Mouse (Mus musculus): ENCODE measurements around the gene Cmtm4.

Cmtm4 gene

GRCm38 (mm10) chr8:104395703-104396357, at the start of gene Cmtm4:
Cmtm4 (minus strand) TSS chr8:104395807.
- no peak for DNase-seq (ENCODE audit: low read depth)

GRCm38 (mm10) chr8:104445248-104445647, 49.6 kb upstream of the Cmtm4 start:
- no peak for DNase-seq (ENCODE audit: low read depth)

DNA sequence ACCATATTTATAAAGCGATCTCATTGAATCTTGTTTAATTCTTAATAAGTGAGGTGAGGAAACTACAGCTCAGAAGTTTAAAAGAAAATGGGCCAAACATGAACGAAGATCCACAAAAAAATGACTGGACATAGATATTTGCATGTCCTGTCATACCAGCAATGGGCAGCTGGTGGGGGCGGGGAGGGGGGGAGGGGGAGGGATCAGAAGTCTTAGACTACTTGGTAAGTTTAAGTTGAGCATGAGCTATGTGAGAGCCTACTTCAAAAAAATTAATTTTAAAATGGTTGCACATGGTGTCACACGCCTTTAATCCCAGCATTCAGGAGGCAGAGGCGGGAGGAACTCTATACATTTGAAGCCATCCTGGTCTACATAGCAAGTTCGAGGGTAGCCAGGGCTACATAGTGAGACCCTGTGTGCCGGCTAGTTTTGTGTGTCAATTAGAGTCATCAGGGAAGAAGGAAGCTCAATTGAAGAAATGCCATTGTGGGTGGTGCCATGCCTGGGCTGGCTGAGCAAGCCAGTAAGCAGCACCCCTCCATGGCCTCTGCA, 47.6 kb upstream of the Cmtm4 start:
- DNase-seq (ENCODE audit: low read depth), result no peak

- peak; percentile 78 for DNase-seq (ENCODE audit: low read depth)
These were observed 46.9 kb upstream of the Cmtm4 start, which contains the start of gene Dync1li2 for GRCm38 (mm10) chr8:104442299-104443124. Dync1li2 (minus strand) TSS chr8:104443047.

DNA sequence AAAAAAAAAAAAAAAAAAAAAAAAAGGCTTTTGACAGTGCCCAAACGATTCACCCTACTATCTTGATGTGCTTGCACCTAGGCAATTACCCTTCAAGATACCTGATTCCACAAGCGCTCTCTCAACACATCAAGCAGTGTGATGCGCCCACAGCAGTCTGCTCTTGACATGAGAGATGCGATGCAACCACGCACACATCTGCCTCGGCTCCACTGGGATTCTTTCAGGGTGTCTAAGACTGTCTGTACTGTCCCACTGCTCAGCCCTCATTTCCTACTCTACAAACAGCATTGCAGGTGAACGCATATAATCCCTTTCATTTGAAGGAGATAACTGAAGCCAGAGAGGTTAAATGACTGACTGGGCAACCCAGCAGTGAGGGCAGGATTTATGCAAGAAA, 46.0 kb upstream of the Cmtm4 start:
- DNase-seq (ENCODE audit: low read depth), result no peak

- DNase-seq (ENCODE audit: low read depth), result no peak
These were observed 43.9 kb upstream of the Cmtm4 start for GRCm38 (mm10) chr8:104439461-104439860.

- no peak for DNase-seq (ENCODE audit: low read depth)
These were observed 42.0 kb upstream of the Cmtm4 start for GRCm38 (mm10) chr8:104437494-104438135.

GRCm38 (mm10) chr8:104436591-104436990, 41.0 kb upstream of the Cmtm4 start:
- no peak for DNase-seq (ENCODE audit: low read depth)

DNA sequence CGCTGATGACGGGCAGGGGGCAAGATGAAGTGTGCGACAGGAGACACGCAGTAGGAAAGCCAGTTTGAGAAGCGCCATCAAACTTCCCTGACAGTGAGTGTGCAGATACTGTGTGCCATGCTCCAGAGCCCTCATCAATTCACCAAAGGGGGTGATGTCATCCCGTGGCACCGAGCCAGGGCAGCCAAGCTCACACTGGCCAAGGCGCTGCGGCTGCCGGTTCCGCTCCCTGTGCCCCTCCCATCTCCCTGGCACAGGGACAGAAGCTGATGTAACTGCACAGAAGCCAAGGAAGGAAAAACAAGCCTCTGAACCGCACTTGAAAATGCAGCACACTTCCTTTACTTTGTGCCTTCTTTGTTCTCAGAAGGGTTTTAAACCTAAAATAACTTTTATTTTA, 40.4 kb upstream of the Cmtm4 start:
- DNase-seq (ENCODE audit: low read depth), result no peak

- no peak for DNase-seq (ENCODE audit: low read depth)
These were observed 39.3 kb upstream of the Cmtm4 start for GRCm38 (mm10) chr8:104434826-104435354.

DNA sequence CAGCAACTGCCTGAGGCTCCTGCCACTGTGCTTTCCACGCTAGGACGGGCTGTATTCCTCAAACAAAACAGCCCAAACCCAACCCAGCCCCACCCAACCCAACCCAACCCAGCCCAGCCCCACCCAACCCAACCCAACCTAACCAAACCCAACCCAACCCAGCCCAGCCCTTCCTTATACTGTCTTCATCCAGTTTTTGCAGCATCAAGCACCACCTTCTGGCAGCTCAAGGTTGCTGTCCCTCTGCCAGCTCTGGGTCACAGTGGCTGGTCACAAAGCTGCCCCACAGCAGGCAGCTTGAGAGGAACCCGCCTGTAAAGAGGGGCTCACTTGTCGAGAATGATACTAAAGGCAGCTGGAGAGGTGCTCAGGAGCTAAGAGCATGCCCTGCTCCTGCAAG, 38.7 kb upstream of the Cmtm4 start:
- no peak for DNase-seq (ENCODE audit: low read depth)

DNA sequence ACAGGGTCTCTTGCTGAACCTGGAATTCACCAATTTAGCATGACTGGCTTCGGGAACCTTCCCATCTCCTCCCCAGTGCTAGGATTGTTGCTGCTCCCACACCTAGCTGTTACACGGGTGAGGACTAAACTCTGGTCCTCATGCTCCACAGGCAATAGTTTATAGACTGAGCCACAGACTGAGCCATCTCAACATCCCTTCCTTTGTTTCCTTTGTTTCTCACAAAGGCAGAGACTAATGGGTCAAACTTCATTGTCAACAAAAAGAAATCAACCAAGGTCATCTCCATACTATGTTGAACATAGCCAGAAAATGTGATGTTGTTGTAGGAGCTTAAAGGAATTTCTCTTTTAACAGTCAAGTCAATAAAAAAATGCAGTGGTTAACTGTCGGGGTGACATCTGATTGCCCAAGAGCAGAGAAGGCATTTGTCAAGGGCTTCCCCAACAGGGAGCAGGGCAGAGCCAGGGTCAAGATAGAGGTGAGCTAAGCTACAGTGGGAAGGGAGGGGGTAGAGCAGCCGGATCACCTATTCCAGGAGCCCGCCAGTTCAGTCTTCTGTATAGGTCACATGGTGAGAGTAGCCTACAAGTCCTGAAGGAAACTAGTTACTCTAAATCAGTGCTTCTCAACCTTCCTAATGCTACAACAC, 37.7 kb upstream of the Cmtm4 start:
- no peak for DNase-seq (ENCODE audit: low read depth)

DNA sequence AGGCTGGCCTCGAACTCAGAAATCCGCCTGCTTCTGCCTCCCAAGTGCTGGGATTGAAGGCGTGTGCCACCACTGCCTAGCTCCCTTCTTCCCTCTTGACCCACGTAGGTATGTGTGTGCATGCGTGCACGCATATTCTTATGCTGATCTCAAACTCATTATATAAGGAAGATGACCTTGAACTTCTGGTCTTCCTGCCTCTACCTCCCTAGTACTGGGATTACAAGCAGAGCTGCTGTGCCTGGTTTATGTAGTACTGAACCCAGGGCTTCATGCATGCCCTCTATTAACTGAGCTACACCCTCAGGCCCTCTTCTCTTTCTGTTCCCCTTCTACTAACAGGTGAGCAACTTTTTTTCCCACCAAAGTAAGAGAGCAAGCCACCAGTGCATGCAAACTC, 37.0 kb upstream of the Cmtm4 start:
- DNase-seq (ENCODE audit: low read depth), result no peak

GRCm38 (mm10) chr8:104430230-104430629, 34.6 kb upstream of the Cmtm4 start:
- no peak for DNase-seq (ENCODE audit: low read depth)

GRCm38 (mm10) chr8:104427703-104428102, 32.1 kb upstream of the Cmtm4 start:
- DNase-seq (ENCODE audit: low read depth), result no peak

- no peak for DNase-seq (ENCODE audit: low read depth)
These were observed 26.7 kb upstream of the Cmtm4 start for GRCm38 (mm10) chr8:104422313-104422712.

- DNase-seq (ENCODE audit: low read depth), result no peak
These were observed 20.4 kb upstream of the Cmtm4 start for GRCm38 (mm10) chr8:104416022-104416421.

- no peak for DNase-seq (ENCODE audit: low read depth)
These were observed 18.6 kb upstream of the Cmtm4 start for GRCm38 (mm10) chr8:104414204-104414603.

DNA sequence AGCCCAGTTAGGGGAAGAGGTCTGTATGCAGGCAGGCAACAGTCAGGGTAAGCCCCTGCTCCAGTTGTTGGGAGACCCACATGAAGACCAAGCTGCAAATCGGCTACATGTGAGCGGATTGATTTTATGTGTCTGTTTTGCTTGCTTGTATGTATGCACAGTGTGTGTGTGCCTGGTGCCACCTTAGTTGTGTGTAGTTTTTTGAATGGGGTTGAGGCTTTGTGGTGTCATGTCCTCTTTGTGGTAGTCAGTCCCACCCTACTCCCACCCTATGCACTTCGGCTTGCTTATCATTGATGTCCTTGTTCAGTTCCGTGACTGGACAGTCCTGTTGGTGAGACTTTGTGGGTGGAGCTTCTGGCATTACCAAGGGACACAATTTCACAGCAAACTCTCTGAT, 18.2 kb upstream of the Cmtm4 start:
- no peak for DNase-seq (ENCODE audit: low read depth)

- no peak for DNase-seq (ENCODE audit: low read depth)
These were observed 17.4 kb upstream of the Cmtm4 start for GRCm38 (mm10) chr8:104412805-104413532.

DNA sequence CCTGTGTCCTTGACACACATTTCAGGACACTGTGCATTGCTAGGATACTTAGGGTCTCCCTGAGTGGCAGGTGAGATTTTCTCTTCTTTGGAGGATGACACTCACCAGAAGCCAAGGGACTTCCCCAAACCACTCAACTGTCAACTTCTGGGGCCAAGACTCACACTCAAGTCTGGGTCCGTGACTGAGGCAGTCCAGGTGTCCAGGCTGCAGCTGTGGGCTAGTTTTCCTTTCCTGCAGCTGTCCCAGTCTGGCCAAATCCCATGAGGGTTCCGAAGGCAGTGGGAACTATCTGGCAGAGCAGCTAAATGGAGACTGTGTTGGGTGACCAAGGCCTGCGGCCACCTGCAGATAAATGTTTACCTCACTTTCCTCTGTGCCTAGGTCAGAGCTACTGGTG, 16.4 kb upstream of the Cmtm4 start:
- DNase-seq (ENCODE audit: low read depth), result no peak

Data from c-Kit-positive CD71-negative TER-119-negative erythroid progenitor cells, embryonic 14.5 days (primary cell).